Mouse (Mus musculus): ENCODE data around the gene Cdc25b.

Gene Cdc25b

DNA sequence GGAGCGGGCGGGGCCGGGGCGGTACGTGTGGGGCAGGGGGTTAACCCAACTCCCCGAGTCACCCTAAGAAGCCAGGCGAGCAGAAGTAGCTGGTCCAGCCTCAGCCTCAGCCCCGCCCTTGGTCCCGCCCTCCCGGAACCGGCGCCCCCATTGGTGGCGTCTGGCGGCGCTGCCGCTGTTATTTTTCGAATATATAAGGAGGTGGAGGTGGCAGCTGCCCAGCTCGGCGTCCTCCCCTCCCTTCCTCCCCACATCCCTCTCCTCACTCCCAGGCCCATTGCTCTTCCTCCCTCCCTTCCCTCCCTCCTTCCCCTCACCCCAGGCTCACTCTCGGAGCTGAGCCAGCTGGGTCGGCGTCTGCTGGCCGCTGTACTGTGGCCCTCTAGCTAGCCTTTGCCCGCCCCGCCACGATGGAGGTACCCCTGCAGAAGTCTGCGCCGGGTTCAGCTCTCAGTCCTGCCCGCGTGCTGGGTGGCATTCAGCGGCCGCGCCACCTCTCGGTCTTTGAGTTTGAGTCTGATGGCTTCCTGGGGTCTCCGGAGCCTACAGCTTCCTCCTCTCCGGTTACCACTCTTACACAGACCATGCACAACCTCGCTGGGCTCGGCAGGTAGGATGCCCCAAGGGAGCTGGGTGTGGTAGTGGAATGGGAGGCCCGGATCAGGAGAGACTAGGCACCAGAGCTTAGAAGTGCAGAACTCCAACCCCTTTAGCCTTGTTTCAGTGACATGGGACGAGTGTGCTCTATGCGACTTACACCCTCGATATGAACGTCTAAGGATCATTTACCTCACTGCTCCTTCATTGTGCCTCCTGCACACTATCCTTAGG is at the start of gene Cdc25b, which contains the start of gene Spef1:
Cdc25b (plus strand) TSS at position 179 of the 831 bp plus-strand sequence.
Spef1 (minus strand) TSS at position 512 of the 831 bp plus-strand sequence.
- in situ Hi-C loops (cut with MboI, MseI), result no loop called here

DNA sequence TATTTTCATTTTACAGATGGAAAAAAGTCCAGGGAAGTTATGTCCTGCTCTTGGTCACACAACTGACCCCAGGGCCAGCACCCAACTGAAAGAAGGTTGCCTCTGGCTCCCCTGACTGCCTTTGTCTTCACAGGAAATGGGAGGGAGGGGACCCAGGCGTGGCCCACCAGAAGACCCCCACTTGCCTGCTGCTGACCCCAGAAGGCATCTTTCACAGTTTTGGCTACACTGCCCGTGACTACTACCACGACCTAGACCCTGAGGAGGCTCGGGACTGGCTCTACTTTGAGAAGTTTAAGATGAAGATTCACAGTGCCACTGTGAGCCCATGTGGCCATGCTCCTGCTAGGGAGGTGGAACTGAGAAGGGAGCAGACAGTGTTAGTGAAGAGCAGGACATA is 48.5 kb upstream of the Cdc25b start:
- in situ Hi-C loops (cut with MboI, MseI), result no loop called here

DNA sequence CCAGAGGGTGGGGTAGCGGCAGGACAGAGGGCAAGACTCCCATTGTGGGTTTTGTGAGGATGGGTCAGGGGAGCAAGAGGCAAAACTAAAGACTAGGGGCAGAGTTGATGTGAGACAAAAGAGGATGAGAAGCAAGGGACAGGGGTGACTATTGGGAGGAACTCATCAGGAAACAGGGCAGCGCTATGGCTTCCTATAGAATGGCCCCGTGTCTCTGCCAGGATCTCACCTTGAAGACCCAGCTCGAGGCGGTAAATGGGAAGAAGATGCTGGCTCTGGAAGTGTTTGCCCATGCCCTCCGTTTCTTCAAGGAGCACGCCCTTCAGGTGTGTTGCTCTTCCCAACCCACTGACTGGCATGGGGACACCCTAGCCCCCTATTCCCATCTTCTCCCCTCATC is 48.0 kb upstream of the Cdc25b start:
- in situ Hi-C loops (cut with MboI, MseI), result no loop called here

DNA sequence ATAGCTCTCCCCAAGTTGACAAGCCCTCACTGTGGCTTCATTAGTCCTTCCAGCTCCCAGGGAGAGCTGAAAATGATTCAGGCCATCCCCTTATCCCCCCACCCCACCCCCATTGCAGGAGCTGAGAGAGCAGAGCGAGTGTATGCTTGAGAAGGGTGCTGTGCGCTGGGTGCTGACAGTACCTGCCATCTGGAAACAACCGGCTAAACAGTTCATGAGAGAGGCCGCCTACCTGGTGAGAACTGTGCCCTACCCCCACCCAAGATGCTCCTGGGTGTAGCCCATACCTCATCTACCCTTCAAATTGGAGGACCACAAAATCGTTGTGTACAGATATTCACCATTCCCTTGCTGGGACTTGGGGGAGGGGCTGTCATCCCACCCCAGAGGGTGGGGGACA is 47.5 kb upstream of the Cdc25b start:
- in situ Hi-C loops (cut with MboI, MseI), result no loop called here

DNA sequence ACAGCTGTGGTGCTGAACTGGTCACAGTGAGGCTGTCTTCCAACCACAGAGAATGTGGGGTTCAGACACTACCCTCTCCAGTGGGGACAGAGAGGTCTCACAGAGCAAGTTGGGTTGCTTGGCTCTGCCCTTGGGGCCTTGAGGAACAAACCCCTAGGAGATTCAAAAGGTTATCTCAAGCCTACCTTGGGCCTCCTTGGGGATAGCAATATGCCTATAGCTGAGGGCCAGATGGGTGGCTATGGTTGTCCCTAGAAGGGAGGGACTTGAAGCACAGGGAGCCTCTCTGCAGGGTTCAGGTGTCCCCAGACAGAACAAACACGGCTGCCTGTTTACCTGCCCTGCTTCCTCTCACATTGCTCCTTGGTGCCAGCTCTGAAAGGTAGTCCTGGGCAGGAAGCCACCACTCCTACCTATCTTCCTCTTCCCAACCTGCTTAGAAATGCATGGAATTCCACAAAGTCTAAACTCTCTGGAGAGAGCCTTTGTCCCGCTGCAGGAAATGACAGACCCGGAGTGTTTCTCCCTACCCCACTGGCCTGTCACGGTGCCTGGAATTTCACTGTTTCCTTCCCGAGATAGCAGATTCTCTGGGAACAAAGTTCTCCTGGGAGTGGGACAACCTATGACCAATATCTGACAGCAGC is 46.7 kb upstream of the Cdc25b start:
- in situ Hi-C loops (cut with MboI, MseI), result no loop called here

DNA sequence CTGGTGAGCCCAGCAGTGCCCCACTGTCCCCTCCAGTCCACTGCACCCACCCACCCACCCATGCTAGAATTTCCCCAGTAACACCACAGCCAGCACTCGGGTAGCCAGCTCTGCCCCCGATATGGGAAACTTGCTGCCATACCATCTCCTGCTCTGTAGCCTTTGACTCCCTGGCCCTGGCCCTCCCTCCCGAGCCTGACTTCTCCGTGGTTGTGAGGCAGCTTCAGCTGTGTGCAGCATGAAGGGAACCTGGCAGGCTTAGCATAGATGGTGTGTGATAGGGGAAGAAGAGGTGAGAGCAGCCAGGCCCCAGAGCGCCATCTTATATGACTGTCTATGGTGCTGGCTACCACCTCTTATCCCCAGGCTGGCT is 46.2 kb upstream of the Cdc25b start:
- in situ Hi-C loops (cut with MboI, MseI), result no loop called here

DNA sequence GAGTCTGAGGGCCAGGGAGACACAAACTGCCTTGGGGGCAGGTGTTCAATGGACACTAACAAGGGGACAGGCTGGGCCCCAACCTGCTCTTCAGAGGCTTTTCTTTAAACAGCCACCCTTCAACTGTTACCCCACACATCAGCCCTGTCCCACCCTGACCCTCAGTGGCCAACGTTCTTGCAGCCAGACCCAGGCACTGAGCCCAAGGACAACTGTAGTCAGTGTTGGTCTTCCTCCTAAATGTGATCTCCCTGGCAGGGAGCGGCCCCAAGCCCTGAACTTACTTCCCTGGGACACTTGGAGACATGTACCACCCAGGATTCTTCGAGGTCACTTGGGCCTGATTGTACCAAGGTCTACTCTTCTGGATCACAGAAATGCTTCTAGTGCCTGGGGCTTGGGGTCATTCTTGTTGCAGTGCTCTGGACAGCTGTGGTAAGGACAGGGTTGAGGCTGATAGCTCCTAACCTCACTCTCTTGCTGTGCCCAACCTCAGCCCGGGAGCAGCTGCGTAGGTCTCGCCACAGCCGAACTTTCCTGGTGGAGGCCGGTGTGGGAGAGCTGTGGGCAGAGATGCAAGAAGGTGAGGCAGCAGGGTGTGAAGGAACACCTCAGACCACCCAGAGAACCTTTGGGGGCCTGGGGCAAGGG is 45.3 kb upstream of the Cdc25b start:
- in situ Hi-C loops (cut with MboI, MseI), result no loop called here

DNA sequence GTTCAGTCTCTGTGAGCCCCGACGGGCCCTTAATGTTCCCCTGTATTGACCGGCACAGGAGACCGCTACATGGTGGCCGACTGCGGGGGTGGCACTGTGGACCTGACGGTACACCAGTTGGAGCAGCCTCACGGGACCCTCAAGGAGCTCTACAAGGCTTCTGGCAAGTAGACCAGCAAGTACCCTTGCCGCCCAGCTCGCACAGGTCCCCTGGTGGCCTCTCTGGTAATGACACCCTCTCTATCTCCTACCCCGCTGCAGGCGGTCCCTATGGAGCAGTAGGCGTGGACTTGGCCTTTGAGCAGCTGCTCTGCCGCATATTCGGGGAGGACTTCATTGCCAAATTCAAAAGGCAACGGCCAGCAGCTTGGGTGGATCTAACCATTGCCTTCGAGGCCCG is 44.2 kb upstream of the Cdc25b start:
- in situ Hi-C loops (cut with MboI, MseI), result no loop called here

DNA sequence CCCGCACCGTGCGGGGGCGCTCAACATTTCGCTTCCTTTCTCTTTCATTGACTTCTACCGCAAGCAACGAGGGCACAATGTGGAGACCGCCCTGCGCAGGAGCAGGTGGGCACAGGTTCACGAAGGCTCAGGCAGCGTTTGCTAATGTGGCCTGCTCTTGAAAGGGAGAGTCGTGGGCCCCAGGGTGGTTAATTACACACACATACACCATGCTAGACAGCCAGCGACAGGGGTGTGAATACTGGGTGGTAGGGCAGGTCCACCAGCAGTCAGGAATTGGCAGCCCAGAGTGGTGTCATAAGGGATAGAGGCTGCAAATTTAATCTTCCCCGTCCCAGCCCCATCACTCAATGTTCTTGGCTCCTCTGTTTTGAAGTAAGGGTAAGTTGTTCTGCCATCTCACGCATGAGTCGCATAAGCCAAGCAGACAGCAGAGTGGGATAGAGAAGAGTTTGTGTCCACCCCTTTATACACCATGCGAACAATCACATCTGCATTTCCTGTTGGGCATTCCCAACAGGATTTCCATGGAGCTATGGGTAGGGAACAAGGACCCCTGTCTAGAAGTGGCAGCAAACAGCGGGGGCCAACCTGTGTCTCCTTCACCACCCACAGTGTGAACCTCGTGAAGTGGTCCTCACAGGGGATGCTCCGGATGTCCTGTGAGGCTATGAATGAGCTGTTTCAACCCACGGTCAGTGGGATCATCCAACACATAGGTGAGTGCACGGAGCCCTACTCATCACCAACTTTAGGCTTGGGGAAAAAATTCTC is 43.6 kb upstream of the Cdc25b start:
- in situ Hi-C loops (cut with MboI, MseI), result no loop called here

DNA sequence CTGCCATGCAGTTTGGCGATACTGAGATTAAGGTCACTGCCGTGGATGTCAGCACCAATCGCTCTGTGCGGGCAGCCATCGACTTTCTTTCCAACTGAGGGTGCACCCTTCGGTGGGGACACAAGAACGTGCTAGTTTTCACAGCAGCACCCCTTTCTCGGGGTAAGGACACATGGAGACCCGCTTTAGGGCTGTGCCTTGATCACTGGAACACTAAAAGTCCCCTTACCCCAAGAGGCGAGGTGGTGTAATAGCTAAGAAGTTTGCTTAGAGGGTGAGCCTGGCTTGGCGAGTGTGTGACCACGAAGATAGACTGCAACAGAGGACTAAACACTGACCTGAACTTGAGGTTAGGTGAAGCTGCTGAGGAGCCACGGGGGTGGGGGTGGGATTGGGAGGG is 41.6 kb upstream of the Cdc25b start:
- in situ Hi-C loops (cut with MboI, MseI), result no loop called here

DNA sequence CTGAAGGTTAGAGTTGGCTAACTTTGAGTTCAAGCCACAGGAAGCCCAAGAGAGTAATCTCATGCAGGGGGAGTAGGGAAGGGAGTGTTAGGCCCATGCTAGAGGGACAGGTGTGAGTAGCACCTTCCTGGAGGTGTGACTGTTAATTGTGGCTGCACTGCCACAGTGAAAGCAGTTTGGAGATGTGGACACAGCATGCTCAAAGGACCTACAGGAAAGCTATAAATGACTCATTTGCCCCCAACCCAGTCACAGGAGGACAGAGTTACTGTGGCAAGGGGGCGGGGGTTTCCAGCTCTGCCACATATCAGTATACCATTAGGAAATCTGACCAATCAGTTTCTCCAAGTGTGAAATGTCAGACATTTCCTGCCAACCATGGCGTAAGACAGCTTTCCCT is 41.2 kb upstream of the Cdc25b start:
- in situ Hi-C loops (cut with MboI, MseI), result no loop called here

DNA sequence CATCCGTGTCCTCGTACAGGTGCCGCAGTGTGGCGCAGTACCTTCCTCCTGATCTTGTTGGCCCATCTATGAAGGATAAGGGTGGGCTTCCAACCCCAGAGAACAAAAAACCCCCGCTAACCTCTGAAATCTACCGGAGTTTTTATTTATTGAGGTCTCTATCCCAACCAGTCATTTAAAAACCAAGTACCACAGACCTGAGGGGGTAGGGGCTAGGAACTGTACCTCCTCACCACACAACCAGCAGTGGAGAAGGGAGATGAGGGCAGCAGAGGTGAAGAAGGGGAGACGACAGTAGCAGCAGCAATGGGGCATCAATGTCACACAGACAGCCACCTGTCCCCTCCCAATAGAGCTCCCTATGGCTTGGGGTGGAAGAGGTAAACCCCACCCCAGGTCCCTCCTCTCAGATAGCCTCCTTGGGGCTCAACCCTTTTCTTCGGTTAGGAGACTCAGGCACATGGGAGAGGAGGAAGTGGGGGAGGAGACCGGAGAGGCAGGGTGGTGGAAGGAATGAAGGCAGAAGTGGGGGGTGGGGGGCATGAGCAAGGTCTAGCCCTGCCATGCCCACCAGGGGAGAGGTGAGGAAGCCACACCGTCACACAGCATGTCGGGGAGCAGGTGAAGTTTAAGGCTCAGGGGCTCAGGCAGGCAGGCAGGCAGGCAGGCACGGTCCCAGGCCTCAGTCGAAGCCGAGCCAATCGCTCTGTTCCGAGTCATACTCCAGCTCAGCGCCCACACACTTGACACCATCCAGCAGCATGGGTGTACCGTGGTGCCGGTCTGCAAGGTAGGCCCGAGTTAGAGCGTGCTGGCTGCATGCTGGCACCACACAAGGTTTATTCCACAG is 40.3 kb upstream of the Cdc25b start:
- in situ Hi-C loops (cut with MboI, MseI), result no loop called here

DNA sequence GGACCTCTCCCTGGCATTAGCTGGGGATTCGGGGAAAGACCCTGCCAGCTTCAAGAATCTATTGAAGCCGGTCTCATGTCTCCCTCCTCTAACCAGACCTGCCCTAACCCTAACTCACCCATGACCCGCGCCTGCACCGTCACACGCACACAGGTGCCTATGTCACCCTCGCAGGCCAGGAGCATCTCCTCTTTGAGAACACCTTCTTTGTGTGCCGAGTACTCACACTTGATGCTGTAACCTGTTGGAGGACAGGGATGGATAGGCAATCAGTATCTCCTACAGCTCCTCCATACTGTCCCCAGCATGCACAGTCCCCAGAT is 39.7 kb upstream of the Cdc25b start:
- in situ Hi-C loops (cut with MboI, MseI), result no loop called here

DNA sequence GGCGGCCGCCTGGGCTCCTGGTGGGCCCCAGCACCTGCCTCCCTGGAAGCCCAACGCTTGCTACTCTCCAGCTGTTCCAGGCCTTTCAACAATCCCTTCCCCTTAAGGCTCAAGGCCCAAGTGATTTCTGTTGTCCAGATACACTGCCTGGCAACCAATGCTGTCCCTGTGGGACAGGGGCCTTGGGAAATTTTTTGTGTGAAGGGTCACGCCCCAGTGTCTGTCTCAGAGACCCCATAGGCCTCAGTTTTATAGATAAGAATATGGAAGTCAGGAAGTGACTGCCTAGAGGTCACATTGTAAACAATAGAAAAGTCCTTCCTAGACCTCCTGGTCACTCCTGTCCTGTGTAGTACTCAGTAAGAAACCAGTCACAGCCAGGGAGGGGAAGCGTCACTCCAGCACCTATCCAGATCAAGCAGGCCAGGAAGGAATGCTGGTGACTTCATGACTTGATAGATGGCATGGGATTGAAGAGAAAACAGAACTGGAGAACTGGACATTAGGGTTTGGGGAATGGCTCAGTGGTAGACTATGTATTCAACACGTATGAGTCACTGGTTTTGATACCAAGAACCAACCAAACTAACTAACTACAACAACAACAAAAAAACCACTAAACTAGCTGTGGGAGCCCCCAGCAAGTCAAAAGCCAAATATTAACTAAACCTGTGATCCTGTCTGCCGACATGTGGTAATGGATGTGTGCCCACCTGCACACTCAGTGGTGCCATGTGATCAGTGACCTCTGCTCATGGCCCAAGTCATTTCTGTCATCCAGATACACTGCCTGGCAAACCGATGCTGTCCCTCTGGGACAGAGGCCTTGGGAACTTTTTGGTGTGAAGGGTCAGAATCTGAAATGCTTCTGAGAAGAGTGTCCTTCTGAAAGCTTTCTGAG is 38.1 kb upstream of the Cdc25b start:
- in situ Hi-C loops (cut with MboI, MseI), result no loop called here

DNA sequence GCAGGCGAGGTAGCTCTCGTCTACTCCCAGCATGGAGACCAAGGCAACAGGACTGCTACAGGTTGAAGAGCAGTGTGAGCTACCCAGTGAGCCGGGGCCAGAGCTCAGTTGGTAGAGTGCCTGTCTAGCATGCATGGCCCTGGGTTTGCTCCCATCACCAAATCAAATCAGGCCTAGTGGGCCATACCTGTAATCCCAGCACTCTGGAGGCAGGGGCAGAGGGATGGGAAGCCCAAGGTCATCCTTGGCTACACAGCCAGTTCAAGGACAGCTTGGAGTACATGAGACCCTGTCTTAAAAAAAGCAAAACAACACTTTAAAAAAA is 37.5 kb upstream of the Cdc25b start:
- in situ Hi-C loops (cut with MboI, MseI), result no loop called here

DNA sequence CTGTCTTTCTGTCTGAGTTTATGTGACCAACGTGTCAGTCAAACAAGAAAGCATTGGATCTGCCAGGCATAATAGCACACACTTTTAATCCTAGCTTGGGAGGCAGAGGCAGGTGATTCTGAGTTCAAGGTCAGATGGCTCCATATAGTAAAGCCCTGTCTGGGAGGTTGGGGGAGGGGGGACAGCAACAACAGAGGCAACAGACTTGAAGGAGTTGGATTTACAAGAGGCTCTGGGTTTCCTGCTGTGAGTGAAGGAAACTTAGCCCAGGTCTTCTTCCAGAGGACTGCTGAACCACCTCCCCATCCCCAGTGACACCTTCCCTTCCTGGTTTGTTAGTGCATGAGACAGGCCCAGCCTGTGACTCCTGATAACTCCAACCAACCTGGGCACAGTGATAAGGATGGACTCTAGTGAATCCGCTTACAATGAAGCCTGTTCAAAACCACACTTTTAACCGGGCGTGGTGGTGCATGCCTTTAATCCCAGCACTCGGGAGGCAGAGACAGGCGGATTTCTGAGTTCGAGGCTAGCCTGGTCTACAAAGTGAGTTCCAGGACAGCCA is 34.5 kb upstream of the Cdc25b start:
- in situ Hi-C loops (cut with MboI, MseI), result no loop called here

DNA sequence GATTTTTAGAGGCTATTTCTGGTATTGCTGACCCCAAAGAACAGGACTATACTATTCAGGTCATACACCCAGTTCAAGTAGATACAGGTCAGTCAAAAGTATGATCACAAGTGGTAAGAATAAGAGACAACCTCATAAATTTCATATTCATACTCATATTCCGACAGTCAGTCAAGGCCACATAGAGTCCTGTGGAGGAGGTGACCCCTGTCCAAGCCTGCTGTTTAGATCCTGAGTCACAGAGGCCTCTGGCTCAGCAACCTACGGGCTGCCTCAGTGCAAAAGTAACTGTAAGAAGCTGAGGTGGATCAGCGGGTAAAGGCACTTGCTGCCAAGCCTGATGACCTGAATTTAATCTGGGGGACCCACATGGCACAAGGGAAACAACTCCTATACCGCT is 32.7 kb upstream of the Cdc25b start:
- in situ Hi-C loops (cut with MboI, MseI), result no loop called here

DNA sequence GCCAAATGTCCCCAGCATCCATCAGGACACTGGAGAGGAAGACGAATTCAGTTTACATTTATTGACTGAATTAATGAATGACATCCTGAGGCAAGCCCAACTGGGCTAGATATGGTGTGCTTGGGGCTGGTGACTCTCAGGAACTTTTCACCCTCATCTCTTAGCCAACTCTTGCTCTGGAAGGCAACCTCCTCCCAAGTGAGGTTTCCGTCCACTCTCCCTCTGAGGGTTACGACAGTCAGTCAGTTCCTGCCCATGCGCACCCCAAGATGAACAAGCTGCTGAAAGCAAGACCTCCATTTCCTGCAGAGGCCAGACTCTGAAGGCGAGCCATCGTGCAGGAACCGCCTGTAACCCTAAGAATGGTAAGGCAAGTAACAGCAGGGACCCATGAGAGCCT is 29.8 kb upstream of the Cdc25b start:
- in situ Hi-C loops (cut with MboI, MseI), result no loop called here

DNA sequence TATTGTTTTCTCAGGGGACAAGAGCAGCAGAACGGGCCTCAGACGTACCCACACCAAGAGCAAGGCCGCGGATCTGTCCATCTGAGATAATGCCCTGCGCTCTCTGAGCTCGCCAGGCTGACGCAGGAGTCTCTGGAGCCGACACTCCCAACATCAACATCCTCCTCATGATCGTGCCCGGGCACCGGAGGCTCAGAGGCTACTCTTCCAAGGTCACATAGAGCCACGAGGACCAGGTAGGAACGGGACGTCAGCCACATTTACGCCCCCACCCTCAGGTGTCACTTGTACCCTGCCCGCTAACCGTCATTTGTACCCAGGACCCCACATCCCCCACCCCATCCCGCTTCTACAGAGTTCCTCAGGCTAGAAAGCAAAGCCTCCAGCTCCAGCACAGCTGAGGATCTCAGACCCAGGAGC is 27.2 kb upstream of the Cdc25b start:
- in situ Hi-C loops (cut with MboI, MseI), result no loop called here
